Mouse (Mus musculus): ENCODE measurements around the gene Ccdc142. TPM values are rescaled to one million over a fixed set of nuclear protein-coding genes. Genes with fewer than 3 reads are reported as not detected.

The Ccdc142 gene
- polyA plus RNA-seq, 1 experiment = 7.5 TPM

DNA sequence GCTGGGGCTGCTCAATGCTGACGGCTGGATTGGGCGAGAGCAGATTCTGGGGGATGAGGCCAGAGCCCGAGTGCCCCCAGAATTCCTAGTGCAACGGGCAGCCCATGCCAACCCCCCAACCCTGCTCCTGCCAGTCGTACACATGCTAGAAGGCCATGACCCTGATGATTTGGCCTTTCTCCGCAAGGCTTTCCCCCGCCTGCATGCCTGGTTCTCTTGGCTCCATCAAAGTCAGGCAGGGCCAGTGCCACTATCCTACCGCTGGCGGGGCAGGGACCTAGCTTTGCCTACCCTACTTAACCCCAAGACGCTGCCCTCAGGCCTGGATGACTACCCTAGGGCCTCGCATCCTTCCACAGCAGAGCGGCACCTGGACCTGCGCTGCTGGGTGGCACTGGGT is 16.2 kb downstream of the Ccdc142 start:
- Histone ChIP-seq H3K4me3 (ENCODE audit: low read depth, low read length) (no peak overlapping the region), H3K36me3 (ENCODE audit: control insufficient read depth, insufficient read depth, low read length) (peaks cover 6% of the 10 kb centered on the region), H3K27ac (ENCODE audit: insufficient read depth, low read depth, low read length) (no peak overlapping the region), H3K4me1 (ENCODE audit: control insufficient read depth, insufficient read depth, insufficient read length, low read length) (peaks cover 21% of the 10 kb centered on the region), H3K27me3 (ENCODE audit: control insufficient read depth, insufficient read depth, low read length) (no peaks in the 10 kb centered on the region)
- WGBS = 95% methylated on average over 13 of the region's 13 CpGs
- no peak for TF ChIP-seq CTCF (IDR thresholded peaks at IDR 0.05; ENCODE audit: extremely low read depth, insufficient read length, insufficient replicate concordance, low read depth, low read length)
- no peak for TF ChIP-seq POLR2A (IDR thresholded peaks at IDR 0.05; ENCODE audit: low read depth, low read length)

DNA sequence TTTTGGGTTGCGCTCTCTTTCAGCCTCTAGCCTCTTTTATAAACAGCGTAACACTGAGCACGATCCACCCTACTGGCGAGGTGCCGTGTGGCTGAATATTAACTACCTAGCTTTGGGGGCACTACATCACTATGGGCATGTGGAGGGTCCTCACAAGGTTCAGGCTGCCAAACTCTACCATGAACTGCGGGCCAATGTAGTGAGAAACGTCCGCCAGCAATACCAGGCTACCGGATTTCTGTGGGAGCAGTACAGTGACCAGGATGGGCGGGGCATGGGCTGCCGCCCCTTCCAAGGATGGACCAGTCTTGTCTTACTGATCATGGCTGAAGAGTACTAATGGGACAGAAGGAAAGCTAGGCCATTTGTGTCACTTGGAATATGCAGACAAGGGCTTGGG is 17.0 kb downstream of the Ccdc142 start:
- Histone ChIP-seq H3K36me3 (ENCODE audit: control insufficient read depth, insufficient read depth, low read length) (peaks cover 6% of the 10 kb centered on the region), H3K4me3 (ENCODE audit: low read depth, low read length) (no peak overlapping the region), H3K27ac (ENCODE audit: insufficient read depth, low read depth, low read length) (no peak overlapping the region), H3K4me1 (ENCODE audit: control insufficient read depth, insufficient read depth, insufficient read length, low read length) (peaks cover 21% of the 10 kb centered on the region), H3K27me3 (ENCODE audit: control insufficient read depth, insufficient read depth, low read length) (no peaks in the 10 kb centered on the region)
- 84% methylated on average over 11 of the region's 11 CpGs for WGBS
- TF ChIP-seq POLR2A (IDR thresholded peaks at IDR 0.05; ENCODE audit: low read depth, low read length) (no peak), CTCF (IDR thresholded peaks at IDR 0.05; ENCODE audit: extremely low read depth, insufficient read length, insufficient replicate concordance, low read depth, low read length) (no peak)

DNA sequence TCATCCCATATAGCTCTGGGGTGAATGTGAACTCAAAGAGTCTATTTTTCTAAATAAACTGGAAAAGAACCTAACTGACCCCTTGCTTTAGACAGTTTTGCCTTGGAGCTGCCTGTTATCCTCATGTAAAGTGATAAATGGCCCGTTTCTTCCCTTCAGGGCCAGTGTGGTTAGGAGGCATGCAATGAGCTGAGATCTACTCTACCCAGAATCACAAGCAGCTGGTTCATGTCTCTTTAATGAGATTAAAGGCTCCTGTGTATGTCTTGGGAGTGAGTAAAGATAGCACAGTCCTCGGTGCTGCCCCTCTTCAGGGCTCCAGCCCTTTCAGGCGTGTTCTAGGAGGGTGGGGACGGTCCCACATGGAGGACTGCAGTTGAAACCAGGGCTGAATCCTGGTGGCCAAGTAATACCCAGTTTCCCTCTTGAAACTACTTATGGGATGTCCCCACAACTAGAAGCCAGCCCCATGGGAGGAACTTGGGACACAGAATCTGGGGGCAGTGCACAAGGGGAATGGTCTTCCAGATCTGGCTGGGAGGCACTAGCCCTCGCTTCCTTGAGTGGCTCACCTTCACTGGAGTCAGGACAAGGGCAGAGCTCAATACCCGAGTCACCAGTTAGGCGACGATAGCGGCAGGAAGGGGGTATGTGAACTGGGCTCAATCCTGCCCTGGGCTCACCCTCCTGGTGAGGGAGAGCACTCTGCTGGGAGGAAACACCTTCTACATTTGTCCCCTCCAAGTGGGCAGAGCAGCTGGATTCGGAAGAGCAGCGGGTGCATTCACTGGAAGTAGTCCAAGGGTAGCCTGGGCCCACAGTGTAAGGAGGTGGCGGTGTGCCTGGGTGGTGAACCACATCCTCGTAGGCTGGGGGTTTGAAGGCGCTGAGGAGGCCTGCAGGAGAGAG is 17.7 kb downstream of the Ccdc142 start:
- Histone ChIP-seq H3K27ac (ENCODE audit: insufficient read depth, low read depth, low read length) (no peak overlapping the region), H3K4me3 (ENCODE audit: low read depth, low read length) (no peak overlapping the region), H3K4me1 (ENCODE audit: control insufficient read depth, insufficient read depth, insufficient read length, low read length) (peaks cover 21% of the 10 kb centered on the region), H3K27me3 (ENCODE audit: control insufficient read depth, insufficient read depth, low read length) (no peaks in the 10 kb centered on the region), H3K36me3 (ENCODE audit: control insufficient read depth, insufficient read depth, low read length) (peaks cover 6% of the 10 kb centered on the region)
- TF ChIP-seq CTCF (IDR thresholded peaks at IDR 0.05; ENCODE audit: extremely low read depth, insufficient read length, insufficient replicate concordance, low read depth, low read length) = no peak
- TF ChIP-seq POLR2A (IDR thresholded peaks at IDR 0.05; ENCODE audit: low read depth, low read length) = no peak
- WGBS = 70% methylated on average over 14 of the region's 14 CpGs

DNA sequence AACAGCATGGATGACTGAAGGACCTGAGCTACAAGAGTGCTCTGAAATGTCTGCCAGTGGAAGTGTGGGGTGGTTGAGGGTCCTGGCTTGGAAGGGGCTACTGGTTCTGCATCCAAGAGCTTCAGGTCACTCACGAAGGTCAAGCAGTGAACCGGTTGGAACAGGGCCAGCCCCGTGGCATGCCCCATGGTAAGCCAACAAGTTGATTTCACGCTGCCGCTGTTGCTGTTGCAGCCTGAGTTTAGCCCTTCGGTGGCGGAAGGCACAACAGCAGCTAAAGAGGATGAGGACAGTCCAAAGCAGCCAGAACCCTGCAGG is 18.3 kb downstream of the Ccdc142 start:
- Histone ChIP-seq H3K4me1 (ENCODE audit: control insufficient read depth, insufficient read depth, insufficient read length, low read length) (peaks cover 22% of the 10 kb centered on the region), H3K27me3 (ENCODE audit: control insufficient read depth, insufficient read depth, low read length) (no peaks in the 10 kb centered on the region), H3K27ac (ENCODE audit: insufficient read depth, low read depth, low read length) (no peak overlapping the region), H3K36me3 (ENCODE audit: control insufficient read depth, insufficient read depth, low read length) (peaks cover 6% of the 10 kb centered on the region), H3K4me3 (ENCODE audit: low read depth, low read length) (no peak overlapping the region)
- WGBS = 56% methylated on average over 7 of the region's 7 CpGs
- TF ChIP-seq CTCF (IDR thresholded peaks at IDR 0.05; ENCODE audit: extremely low read depth, insufficient read length, insufficient replicate concordance, low read depth, low read length) = no peak

DNA sequence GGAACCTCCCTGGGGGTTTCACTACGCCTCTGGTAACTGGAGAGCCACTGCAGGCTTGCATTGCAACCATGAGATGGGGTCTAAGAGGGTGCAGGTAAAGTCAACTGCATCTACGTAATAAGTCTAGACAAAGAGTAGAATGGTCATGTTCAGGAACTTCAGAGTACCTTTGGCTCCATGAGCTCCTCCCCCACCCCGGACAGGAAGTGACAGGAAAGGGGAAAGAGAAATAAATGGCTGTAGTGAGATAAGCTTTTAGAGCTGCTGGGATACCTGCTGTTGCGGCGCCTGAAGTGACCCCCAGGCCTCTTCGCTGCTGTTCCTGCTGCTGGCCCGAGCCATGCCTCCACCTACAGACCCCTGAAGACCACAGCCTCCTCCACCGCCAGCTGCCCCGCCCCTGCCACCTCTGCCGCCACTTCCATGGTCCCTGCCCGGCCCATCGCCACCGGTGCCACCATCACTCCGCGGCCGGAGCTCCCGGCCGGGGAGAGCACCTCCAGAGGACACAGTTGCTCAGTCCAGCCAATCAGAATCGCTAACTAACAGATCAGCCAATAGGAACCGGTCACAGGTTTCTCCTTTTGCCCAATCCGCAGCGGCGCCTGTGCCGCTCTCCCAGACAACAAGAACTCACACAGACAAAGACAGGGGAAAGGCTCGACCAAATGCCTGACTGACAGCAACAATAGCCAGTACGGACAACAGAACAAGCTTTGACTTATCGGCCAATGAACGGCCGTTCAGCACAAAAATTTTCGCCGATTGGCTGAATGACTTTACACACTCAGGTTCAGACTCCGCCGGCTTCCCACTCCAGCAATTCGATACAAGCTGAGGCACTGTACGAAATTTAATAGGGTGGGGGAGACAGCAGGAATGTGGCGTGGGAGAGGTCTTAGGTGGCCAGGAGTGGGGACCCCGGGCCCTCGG is 19.8 kb downstream of the Ccdc142 start, which contains the start of gene Wbp1:
TSS of gene Wbp1 (minus strand) at position 630 of the 933 bp plus-strand sequence.
- peak; percentile 91 for TF ChIP-seq POLR2A (IDR thresholded peaks at IDR 0.05; ENCODE audit: low read depth, low read length)
- TF ChIP-seq CTCF (IDR thresholded peaks at IDR 0.05; ENCODE audit: extremely low read depth, insufficient read length, insufficient replicate concordance, low read depth, low read length) = no peak
- no peaks in the 10 kb centered on the region for H3K27me3 ChIP-seq (ENCODE audit: control insufficient read depth, insufficient read depth, low read length)
- H3K36me3 ChIP-seq (ENCODE audit: control insufficient read depth, insufficient read depth, low read length) = peaks cover 6% of the 10 kb centered on the region
- H3K27ac ChIP-seq (ENCODE audit: insufficient read depth, low read depth, low read length) = peak within 1 kb of the TSS; percentile 91
- peaks cover 19% of the 10 kb centered on the region for H3K4me1 ChIP-seq (ENCODE audit: control insufficient read depth, insufficient read depth, insufficient read length, low read length)
- H3K4me3 ChIP-seq (ENCODE audit: low read depth, low read length) = peak within 1 kb of the TSS; percentile 86
- under 1% methylated on average over 38 of the region's 38 CpGs for WGBS

DNA sequence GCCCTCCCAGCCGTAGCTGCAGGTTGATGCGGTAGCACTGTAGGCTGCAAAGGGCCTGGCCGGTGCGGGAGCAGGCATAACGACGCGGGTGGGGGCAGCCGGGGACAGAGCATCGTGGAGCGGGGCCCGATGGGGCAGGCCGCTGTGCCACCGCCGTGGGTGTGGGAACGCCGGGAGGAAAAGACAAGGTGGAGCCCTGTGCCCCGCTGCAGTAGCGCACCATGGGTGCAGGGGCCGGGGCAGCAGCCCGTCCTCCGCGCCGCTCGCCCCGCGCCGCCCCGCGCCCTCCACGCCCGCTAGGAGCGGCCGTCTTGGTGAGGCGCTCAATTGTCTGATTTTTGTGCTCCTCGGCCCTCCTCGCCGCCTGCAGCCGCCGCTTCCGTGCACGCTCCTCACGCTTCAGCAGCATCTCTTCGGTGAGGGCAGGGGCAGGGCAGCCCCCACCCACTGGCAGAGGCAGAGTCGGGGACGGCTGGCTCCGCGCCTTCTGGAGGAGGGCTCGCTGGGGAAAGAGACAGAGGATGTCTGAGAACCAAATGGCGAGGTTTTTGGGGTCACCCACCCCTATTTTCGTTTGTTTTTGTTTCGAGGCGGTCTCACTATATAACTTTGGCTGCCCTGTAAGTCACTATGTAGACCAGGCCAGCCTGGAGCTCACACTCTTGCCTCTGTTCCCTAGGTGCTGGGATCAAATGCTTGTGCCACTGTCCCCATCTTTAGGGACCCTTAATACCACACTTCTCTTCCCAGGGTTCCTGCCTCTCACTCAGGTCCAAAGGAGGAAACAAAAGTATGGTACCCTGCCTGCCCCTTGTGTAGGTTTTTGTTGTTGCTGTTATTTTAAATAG is 20.7 kb downstream of the Ccdc142 start:
- H3K27ac ChIP-seq (ENCODE audit: insufficient read depth, low read depth, low read length) = peak overlapping the region; percentile 74
- no peak for TF ChIP-seq CTCF (IDR thresholded peaks at IDR 0.05; ENCODE audit: extremely low read depth, insufficient read length, insufficient replicate concordance, low read depth, low read length)
- TF ChIP-seq POLR2A (IDR thresholded peaks at IDR 0.05; ENCODE audit: low read depth, low read length) = no peak
- 2% methylated on average over 52 of the region's 52 CpGs for WGBS

More for the DNA sequence above, 20.7 kb downstream of the Ccdc142 start:
- Histone ChIP-seq H3K4me1 (ENCODE audit: control insufficient read depth, insufficient read depth, insufficient read length, low read length) (peaks cover 15% of the 10 kb centered on the region), H3K36me3 (ENCODE audit: control insufficient read depth, insufficient read depth, low read length) (peaks cover 6% of the 10 kb centered on the region), H3K4me3 (ENCODE audit: low read depth, low read length) (peak overlapping the region; percentile 76), H3K27me3 (ENCODE audit: control insufficient read depth, insufficient read depth, low read length) (no peaks in the 10 kb centered on the region)

All from small intestine, adult 2 months (tissue).